Mouse (Mus musculus) urinary bladder, postnatal 4 days (tissue): ENCODE measurements around the gene C730034F03Rik.

Source experiments
- DNase-seq, 2 experiments: peaks; one replicate each; pipeline ENCODE4 v3.0.0; 2021 to 2022; ENCODE audit warnings: low spot score in 2 of 2

The C730034F03Rik gene

GRCm38 (mm10) chr15:89475611-89476474 lies 46.5 kb downstream of the C730034F03Rik start:
- DNase-seq: peak; percentile 90 to 95

- no peak for DNase-seq
These were observed 47.1 kb downstream of the C730034F03Rik start for GRCm38 (mm10) chr15:89476475-89476815.

GRCm38 (mm10) chr15:89477091-89477491 lies 47.7 kb downstream of the C730034F03Rik start, which contains the start of gene Arsa:
Arsa (minus strand) TSS chr15:89477425.
- DNase-seq: no peak

- DNase-seq: no peak
These were observed 48.4 kb downstream of the C730034F03Rik start for GRCm38 (mm10) chr15:89477806-89478205.

- DNase-seq: no peak
These were observed 49.2 kb downstream of the C730034F03Rik start for GRCm38 (mm10) chr15:89478622-89479021.
